Mouse (Mus musculus): Measurements from ENCODE around the gene Lyrm2.

DNA sequence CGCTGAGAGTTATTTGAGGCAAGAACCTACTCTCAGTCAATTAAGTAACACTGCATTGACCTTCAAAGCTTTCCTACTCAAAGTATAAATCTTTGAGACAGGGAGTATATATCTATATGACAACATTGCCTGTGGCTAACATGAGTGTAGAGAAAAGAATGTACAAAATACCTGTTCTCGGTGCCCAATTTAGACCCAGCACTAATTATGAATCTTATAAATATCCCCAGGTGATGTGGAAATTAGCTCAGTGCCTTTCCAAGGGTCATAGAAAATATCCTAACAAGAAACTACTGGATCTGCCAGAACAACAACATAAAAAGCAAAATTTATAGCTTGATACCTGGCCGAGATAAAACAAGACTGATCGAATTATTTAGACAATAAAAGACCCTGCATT is 1.1 kb upstream of the Lyrm2 start:
- TF ChIP-seq POLR2A (IDR thresholded peaks at IDR 0.05; ENCODE audit: borderline replicate concordance, extremely low read depth, low read depth, low read length) (no peak), CTCF (IDR thresholded peaks at IDR 0.05; ENCODE audit: insufficient read depth, low read length) (no peak)

All from lung, adult 2 months (tissue).